Mouse (Mus musculus) layer of hippocampus, adult 8-10 months (tissue): ENCODE results near the gene Etv6. TPM values are rescaled to one million over a fixed set of nuclear protein-coding genes. Genes with fewer than 3 reads are reported as not detected.

Experiments
- DNase-seq, 2 experiments: peaks; one replicate each; pipeline ENCODE4 v3.0.0; 2022; ENCODE audit warnings: low spot score in 2 of 2
- total RNA-seq, 4 experiments: library from RNA; stranded (reverse); gene quantifications; 2 replicates each; pipeline ENCODE4 v1.2.4; 2022

Gene Etv6
- total RNA-seq, 4 experiments from 2014 or later = 10.7 to 14.7 (median 12.2) TPM

DNA sequence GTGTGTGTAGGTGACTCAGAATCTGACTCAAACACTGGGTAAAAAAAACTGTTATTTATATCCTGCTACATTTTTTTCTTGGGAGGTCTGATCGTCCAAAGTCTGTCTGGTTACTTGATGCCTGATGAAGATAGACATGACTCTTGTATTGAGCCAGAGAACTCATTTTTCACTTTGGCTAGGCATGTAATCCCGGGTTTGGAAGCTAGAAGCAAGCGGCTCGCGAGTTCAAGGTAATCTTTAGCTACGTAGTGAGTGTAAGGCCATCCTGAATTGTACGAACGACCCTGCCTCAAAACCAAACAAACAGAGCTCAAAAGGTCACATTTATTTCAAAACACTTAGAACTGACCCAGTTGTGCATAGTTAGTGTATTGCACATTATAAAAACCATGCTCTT, 128.9 kb downstream of the Etv6 start:
- DNase-seq = no peak

DNA sequence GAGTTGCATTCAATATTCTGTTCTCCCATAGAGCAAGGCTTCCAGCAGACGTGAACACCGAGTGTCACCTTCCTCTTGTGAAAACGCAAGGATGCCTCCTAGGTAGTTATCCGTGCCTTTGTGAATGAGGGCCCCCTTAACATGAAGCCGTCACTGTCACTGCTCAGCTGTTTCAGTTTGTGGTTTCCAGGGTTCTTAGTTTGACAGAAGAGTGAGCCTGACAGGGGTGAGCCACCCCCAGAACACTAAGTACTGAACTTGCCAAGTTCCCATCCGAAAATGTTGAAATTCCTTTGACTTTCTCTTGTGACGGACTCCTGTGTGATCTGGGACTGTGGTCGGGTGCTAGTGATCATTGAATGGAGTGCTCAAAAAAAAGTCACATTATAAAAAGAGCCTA, 129.5 kb downstream of the Etv6 start:
- DNase-seq = no peak

DNA sequence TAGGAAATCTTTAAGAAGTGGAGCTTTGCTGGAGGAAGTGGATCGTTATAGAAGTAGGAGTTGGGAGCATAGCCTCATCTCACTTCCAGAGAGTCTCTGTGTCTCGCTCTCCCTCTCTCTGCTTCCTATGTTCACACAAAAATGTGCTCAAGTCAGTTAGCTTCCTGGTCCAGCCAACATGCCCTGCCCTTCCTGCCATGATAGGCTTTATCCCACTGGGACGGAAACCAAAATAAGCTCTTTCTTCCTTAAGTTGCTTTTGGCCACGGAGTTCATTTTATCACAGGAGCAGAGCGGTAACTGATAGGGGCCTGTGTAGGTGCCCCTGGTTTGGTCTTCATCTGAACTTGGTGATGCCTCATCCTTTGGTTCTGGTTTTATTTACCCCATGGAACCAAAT, 132.5 kb downstream of the Etv6 start:
- DNase-seq = no peak

DNA sequence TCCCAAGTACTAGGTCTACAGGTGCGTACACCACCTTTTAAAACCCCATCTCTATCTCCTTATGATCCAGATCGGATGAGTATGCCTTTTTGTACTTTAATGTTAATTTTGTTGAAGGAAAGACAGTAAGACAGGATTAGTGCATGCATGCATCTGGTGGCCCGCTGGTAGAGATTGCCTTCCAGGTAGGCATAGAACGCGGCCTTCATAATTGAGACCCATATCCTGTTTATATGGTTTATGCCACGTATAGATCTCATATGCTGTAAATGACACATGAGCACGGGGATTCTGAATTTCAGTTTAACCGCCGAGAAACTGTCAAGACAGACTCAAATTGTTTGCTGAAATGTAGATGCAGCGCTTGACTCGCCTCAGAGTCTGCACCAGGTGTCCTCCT, 133.3 kb downstream of the Etv6 start:
- no peak for DNase-seq

DNA sequence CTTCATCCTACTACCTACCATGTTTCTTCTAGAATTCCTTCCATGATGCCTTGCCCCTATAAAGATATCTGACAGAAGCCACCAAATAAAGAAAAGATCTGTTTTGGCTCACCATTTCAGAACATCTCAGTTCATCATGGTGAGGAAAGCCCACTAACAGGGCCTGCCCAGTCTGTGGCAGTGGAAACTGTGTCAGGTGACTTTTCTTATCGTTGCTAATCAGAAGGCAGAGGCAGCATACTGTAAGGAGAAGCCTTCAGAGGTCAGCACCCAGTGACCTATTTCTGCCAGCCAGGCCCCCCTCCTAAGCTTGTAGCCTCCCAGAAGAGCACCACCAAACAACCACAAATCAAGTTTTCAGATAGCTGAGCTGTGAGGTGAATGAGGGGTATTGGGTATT, 135.7 kb downstream of the Etv6 start:
- no peak for DNase-seq

DNA sequence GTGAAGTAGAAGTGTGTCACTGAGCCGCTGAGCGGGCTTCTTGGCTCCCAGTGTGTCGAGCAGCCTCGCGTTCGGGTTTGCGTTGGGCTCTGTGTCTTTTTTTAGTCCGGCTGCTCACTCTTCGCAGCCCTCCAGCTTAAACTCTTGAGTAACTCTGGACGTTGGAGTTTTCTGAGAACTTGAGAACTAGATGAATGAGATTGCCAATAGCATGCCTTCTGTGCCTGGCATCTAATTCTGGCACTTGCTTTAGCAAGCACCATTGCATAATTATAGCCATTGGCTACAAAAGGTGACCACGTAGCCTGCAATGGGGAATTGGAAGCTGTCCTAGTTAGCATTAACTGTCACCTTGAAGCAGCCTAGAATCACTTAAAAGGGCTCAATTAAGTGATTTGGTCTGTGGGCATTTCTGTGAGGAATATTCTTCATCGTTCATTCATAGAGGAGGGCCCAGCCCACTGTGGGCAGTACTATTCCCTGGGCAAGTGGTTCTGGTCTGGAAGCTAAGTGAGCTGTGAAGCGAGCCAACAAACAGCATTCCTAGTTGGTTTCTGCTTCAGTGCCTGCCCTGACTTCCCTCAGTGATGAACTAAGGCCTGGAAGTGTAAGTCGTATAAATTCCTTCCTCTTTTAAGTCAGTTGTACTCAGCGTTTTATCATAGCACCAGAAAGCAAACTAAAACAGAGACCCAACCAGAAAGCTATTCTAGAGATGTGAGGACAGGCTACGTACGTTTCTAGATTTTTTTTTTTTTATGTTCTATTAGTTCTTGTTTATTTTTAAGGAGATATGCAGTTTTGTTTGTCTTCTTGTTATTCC, 136.6 kb downstream of the Etv6 start:
- no peak for DNase-seq

DNA sequence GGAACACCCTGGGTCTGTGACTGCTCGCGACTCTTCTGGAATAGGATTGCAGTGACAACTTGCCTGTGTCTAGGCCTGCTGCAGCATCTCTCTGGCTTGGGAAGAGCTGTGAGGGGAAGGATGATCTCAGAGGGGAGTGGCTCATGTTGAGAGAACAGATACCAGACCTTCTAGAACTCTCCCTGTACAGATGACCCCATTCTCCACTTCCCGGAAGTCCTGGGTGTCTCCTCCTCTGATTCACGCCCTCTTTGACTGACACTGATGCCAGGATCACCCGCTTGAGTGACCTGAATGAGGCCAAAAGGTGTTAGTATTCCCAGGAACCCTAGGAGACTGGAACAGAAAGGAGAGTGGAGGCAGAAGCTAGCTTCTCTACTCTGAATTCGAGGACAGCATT, 137.9 kb downstream of the Etv6 start:
- DNase-seq = no peak

DNA sequence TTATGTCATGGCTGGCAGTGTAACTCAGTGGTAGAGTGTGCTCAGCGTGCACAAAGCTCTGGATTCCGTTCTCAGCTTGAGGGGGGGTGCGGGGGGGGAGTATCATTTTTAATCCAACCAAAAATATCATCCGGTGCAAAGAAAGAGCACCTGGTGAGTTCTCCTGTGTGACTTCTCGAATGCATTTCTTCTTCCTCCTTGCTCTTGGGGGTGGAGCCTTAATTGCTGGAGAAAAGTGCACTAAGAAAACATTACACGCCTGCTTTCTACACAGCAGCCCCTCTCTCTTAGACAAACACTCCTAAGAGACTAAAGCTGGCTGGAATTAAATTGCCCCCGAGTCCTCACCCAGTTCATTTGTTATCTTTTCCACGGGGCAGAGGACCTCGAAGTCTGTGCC, 139.6 kb downstream of the Etv6 start:
- DNase-seq = no peak

DNA sequence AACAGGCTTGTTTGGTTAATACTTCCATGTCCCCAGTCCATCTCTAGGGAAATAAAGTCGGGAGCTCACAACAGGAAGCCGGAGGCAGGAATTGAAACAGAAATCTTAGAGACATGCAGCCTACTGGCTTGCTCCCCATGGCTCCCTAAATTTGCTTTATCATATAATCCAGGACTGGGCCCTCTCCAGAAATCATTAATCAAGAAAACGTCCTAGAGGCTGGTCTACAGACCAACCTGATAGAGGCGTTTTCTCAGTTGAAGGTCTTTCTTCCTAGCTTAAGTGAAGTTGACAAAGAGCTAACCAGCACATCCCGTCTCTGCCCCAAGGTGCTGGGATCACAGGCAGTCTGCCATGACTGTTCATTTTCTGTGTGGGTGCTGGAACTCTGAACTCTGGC, 141.7 kb downstream of the Etv6 start:
- no peak for DNase-seq

DNA sequence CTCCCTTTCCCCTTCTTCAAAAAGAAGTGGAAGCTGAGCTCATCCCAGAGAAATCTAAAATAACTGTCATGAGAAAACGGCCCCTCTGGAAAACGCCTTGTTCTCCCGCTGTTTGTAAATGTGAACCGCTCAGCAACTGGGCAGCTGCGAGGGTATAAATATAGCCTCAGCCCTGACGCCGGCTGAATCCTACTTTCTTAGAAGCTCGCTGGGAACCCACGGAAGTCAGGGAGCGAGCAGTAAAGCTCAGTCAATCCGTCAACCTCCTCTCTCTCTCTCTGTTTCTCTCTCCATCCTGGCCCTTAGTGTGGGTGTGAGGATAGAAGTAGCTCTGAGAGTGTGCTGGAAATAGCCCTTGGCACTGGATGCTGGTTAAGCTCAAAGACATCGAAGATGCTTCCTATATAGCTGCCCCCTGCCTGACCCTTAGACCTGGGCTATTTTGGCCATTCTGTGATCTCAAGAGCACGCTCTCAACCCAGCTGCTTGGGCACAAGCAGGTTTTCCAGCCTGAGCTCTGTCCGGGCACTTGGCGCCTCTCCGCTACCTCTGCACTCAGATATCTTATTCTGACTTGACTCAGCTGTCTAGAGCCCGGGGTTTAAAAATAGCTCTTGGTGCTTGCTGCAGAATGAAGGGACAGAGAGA, 146.9 kb downstream of the Etv6 start:
- DNase-seq = no peak

DNA sequence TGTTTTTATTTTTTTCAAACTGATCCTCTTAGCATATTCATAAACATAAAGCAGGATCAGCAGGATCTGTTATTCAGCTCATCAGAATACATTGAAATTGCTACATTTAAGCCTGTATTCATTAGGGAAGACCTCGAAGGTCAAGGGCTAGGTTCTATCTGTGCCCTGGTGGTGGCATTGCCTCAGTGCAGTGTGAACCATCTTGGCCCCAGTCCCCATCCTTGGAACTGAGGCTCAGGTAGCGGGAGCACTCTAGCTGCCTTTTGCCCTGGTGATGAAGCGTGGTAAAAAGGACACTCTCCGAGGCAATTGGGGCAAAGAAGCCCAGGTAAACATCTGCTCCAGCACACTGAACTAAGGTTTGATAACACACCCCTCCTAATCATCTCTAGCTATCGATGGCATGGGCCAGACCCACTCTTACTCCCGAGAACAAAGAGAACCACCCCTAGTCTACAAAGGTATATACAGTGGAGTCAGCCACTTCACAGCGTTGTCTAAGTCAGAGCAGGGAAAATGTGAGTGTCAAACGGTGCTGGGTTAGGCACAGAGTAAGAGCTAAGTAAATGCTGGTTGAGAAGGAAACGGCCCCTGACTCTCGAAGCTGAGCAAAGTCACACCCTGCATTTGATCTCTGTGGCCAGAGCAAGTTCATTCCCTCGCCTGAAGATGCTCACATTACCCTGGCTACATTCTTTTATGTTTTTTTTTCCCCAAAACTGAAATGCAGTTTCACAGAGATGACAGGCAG, 148.3 kb downstream of the Etv6 start:
- no peak for DNase-seq

DNA sequence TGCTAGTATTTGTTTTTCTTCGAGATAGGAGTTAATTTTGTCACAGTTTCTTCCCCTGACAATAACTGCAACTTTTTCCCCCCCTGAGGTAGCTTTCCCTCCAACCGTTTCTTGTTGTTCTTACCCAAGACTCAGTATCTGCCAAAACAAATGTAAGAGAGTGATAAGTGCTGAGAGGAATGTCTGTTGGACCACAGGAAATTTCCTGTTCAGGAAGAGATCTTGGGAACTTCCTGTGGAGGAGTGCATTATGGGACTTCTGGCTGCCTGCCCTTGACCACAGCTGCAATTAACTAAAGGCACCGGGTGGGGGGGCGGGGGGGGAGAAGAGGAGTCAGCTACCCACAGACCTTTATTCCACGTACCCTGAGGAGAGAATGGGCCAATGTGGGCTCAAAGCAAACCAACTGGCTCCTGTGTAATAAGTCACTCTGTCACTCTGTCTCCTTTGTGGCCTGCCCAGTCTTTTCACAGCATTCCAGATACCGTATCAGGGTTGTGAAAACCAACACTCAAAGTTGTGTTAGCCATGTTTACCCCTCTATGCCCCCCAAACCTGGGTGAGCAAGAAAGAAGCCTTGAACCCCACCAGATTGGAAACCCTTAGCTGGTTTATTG, 150.9 kb downstream of the Etv6 start:
- DNase-seq = no peak

DNA sequence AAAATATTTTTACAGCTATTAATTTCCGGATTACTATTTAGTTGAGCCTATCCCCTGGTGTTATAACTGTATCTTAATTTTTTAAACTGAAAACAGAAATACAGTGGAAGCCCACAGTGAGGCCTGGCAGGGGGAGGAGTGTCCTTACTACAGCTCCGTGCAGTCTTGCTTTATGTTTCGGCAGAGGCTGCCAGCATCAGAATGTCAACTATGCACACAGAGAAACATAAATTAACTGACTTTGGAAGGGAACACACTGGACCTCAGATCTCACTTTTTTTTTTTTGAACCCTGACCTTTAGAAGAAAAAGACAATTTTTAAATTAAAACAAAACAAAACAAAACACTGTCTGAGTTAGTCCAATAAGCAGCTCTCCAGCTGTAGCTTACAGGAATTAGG, 153.2 kb downstream of the Etv6 start:
- DNase-seq = no peak

DNA sequence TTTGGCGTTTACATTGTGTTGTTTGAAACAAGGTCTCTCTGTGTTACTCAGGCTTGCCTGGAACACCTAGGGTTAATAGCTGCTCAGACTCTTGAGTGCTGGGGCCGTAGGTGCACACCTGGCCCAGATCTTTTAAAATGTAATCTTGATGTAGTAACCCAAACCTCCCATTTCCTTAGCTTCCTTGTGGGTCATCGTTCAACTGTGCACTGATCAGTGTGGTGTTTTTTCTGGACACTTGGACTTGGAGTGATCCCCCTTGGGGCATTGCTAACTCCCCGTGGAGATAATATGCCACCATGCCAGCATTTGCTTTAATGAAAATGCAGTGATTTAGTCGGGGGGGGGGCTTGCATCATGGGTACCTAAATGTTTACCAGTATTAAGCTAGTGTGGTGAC, 153.7 kb downstream of the Etv6 start:
- DNase-seq = no peak

DNA sequence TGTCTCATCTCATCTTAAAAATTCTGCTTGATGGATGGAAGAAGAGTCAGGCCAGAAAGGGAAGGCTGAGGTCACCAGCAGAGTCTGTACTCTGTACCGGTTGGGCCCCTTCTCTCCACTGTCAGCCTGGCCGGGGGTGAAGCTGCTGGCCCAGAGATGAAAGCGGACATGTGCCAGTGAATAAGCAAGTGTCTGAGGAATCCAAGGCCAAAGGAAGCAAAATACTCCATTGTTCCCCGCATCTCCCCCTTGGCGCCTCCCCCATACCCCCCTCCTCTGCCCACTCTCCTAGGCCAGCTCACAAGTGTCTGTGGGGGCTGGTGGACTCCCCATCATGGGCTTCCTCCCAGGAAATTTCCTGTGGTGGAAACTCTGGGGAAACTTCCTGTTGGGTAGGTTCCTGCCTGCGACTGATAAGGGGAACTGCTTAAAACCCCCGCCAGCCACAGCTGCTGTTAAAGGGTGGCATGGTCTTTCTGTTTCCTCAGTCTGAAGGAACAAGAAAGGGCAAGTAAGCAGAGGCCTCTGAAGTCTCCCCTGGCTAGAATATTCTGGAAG, 154.2 kb downstream of the Etv6 start:
- no peak for DNase-seq

DNA sequence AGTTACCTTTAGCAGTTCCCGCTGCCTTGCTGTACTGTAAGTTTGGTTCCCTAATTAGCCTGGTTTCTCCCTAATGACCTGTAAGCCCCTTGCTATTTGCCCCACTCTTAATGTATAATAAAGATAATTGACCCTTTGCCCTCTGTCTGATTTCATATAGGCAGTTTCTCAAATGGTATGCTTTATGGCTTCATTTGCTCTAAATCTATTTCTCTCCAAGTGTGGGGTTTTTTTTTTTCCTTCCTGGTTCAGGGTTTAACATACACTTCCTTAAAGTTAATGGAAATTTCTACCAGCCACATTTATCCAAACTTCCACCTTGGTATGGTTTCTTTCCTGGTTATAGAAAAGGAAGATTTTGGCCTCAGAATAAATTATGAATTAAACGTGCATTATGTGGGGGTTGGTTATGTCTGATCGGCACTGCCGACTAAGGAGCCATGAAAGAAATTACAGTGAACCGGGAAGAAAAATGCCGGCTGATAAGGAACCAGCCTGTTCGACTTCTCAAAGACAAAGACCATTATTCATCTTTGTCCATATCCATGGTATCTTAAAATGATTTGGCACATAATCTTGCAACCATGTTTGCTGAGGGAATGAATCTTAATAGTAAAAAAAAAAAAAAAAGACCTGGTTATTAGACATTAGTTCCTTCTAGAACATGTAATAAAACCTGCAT, 155.2 kb downstream of the Etv6 start:
- DNase-seq = no peak

DNA sequence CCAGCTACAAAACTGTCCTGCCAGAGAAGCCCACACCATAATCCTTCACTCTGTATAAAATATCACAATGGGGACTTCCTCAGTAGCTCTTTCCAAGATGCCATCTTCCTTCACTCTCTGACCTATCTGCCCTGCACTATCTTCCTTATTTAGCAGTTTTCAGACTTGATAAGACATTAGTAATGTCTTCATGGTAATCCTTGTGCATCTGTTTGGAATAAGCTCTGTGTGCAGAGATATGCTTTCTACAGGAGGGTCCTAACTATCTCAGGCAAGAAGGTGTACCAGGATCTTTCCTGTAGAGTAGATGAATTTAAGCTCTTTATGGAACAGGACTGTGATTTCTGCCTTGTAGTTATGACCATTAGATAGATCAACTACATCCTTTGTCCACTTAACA, 157.2 kb downstream of the Etv6 start:
- no peak for DNase-seq

DNA sequence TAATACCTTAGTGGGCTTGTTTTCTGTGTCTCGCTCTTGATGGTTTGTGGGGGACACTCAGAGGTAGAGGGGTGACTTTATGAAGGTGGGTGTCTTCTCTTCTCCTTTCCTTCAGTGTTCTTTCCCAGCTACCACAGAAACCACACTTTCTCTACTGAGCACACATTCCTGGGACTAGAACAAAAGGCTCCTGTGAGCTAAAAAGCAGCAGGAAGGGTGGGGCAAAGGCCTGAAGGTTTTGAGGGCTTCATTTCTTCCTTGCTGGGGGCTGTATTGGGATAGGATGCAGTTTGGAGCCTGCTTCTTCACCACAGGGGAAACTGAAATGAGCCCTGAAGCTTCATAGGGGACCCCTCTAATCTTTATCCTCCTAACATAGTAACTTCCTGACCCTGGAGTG, 164.4 kb downstream of the Etv6 start:
- DNase-seq = no peak

DNA sequence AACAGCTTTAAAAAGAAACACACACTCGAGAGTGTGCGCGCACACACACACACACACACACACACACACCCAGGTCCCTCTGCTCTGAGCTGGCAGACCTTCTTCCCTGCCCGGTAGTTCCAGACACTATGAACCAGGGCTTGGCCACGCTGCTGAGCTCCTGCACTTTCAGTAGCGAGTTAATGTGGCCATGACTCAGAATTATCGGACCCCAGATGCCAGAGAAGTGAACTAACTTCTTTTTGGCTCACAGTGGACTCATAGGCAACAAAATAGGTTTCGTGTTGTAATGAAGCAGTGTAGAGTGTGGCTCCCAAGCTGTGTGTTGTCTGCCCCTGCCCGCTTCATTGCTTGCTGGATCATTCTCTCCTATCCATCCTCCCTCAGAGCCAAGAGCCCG, 165.1 kb downstream of the Etv6 start:
- no peak for DNase-seq

DNA sequence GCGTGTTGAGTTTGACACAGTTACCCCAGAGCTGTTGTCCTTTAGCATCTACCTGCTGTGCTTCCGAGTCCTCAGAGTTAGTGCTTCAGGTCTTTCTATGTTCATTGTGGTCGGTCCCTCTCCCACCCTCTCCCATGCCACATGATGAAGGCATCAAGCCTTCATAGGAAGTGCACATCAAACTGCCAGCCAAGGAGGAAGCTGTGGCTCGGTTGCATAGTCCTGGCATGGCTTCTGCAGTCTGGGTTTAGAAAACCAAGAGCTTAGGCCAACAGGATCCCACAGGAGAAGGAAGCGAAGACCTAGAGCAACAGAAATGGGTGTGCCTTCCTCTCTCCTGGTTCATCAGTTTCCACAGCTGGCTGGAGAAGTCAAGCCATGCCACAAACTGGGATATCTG, 166.7 kb downstream of the Etv6 start:
- no peak for DNase-seq

DNA sequence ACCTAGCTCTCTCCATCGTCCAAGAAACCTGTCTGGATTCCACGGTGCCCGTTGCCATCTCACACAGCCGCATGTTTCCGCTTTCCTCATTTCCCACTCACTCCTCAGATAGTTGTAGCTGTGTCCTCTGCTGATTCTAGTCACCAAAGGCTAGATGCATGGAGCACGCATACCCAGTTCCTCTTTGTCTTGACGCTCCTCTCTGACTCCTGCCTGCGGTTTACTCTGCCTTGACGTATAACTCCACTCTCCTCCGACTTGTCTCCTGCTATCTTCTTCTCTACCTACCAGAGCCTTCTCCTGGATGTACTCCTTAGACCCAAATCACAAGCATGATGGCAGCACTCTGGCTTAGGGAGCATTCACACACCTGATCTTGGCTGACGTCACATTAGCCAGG, 169.7 kb downstream of the Etv6 start:
- DNase-seq = no peak
